Mouse (Mus musculus) megakaryocyte, embryonic 14.5 days (primary cell): Measurements from ENCODE around the gene Tmem252. TPM values are rescaled to one million over a fixed set of nuclear protein-coding genes. Genes with fewer than 3 reads are reported as not detected.

Experiments used
- H3K27me3 ChIP-seq: replicated peaks from 2 replicates; pipeline ENCODE3; 2012; ENCODE audit warnings: inconsistent platforms
- H3K36me3 ChIP-seq: replicated peaks from 2 replicates; pipeline ENCODE3; 2012; ENCODE audit warnings: low read length, inconsistent platforms, mixed read lengths
- H3K4me1 ChIP-seq: 2 replicates; pipeline ENCODE4 v1.6.1; 2012; ENCODE audit warnings: inconsistent platforms
- H3K4me3 ChIP-seq: replicated peaks from 2 replicates; pipeline ENCODE3; 2012; ENCODE audit warnings: moderate library complexity, mild to moderate bottlenecking, inconsistent platforms
- H3K9me3 ChIP-seq: 2 replicates; pipeline ENCODE4 v1.6.1; 2012; ENCODE audit warnings: inconsistent platforms
- FLI1 ChIP-seq: IDR thresholded peaks from 2 replicates; pipeline ENCODE4 v1.6.1; 2012; ENCODE audit warnings: low read length, inconsistent platforms, mixed read lengths
- GATA1 ChIP-seq: IDR thresholded peaks from 3 replicates; pipeline ENCODE4 v1.6.1; 2012; ENCODE audit warnings: mixed read lengths, low read length, inconsistent platforms, borderline replicate concordance
- polyA plus RNA-seq: library from polyadenylated mRNA; stranded (reverse); fragments of >175 nt; gene quantifications from 2 replicates; pipeline ENCODE4 v1.2.3, GENCODE M21; 2012; ENCODE audit warnings: low replicate concordance; ENCODE audit not compliant: insufficient read depth

Gene Tmem252
- polyA plus RNA-seq, 1 experiment, result not detected

DNA sequence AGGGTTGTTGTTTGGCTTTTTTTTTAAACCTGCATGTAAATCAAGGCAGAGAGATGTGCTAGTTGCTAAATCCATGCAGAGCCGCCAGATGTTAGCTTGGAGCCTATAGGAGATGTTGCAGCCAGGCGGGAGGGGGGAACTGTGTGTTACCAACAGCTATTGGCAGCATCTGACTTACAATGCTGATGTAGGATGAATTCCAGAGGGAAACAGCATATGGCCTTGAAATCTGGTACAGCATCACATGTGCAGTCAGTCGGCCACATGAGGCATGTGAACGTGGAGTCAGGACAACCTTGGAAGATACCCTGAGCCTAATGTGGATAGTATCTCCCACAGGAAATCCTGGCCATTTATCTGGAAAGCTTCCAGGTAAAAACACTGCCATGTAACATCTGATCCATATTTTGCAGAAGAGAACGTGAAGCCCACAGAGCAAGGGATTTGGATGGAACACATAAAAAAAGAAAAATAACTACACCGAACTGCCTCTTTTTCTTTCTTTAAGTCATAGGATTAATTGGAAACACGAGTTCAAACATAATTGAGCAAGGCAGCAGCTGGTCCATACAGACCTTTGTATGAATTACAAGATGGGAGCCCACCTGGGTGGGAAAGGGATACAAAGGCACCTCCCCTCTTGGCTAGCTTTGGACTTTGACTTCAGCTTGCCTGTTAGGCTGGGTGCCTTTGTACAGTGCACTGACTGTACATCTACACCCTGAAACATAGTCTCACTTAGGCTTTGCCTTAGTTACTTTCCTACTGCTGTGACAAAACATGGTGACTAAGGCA is 42.7 kb downstream of the Tmem252 start:
- no peak overlapping the region for H3K4me3 ChIP-seq
- no peaks in the 10 kb centered on the region for H3K36me3 ChIP-seq
- H3K4me1 ChIP-seq, result no peaks in the 10 kb centered on the region
- H3K27me3 ChIP-seq, result peaks cover 4% of the 10 kb centered on the region
- TF ChIP-seq GATA1, result no peak
- TF ChIP-seq FLI1, result no peak
- peaks cover 10% of the 10 kb centered on the region; the same call in 1 of the 2 replicates for H3K9me3 ChIP-seq

DNA sequence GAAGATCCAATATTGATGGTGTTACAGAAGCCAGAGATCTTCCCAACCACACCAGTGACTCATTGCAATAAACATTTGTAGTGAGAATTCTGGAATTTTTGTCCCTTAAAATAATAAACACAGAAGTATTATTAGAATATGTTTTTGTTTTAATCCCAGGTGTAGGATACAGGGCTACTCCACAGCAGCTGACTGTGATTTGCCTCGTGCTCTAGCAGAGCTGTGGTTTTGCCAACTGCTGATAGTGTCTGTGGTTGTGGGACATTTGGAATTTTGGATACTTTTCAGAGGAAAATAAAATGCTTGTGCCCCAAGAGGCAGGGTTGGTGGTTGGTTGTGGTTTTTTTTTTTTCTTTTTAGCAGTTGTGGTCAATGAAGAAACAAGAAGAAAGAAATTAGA is 44.2 kb downstream of the Tmem252 start:
- TF ChIP-seq FLI1, result no peak
- TF ChIP-seq GATA1, result no peak
- Histone ChIP-seq H3K36me3 (no peaks in the 10 kb centered on the region), H3K4me1 (no peaks in the 10 kb centered on the region), H3K9me3 (peaks cover 10% of the 10 kb centered on the region; the same call in 1 of the 2 replicates), H3K4me3 (no peak overlapping the region), H3K27me3 (peaks cover 4% of the 10 kb centered on the region)

DNA sequence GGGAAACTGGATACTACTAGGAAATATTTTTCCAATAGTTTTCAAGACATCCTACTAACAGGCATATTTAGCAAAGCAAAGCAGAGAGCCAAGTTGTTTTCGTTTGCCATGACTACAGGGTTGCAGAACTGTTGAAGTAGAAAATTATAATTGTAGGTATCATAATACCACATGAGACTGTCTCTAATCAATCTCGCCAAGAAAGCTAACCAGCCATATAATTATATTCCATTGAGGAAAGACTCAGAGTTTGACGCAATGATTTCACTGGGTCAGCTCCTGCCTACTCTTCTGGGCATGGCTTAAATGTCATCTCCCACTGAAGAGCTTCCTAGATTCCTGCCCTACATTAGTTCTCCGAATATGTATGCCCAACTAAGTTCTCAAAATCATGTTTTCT is 45.7 kb downstream of the Tmem252 start:
- H3K27me3 ChIP-seq, result peaks cover 4% of the 10 kb centered on the region
- peaks cover 10% of the 10 kb centered on the region; the same call in 1 of the 2 replicates for H3K9me3 ChIP-seq
- TF ChIP-seq FLI1 (no peak), GATA1 (no peak)
- no peaks in the 10 kb centered on the region for H3K36me3 ChIP-seq
- no peak overlapping the region for H3K4me3 ChIP-seq
- no peaks in the 10 kb centered on the region for H3K4me1 ChIP-seq

DNA sequence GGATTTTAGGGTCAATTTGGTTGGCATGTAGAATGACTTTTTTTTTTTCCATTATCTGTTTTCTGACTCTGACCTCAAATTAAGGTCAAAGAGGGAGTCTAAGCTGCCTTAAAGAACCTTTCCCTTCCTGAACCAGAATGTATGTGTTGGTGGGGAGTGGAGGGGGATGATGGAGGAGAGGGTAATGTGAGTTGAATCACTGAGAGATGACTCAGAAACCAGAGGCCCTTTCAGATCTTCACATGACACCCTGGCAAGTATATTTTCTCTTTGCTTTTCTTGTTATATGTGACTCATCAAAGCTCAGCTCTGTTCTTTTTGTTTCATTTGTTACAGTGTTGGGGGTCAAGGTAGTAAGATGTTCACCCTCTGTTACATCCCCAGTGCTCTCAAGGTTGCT is 46.6 kb downstream of the Tmem252 start:
- Histone ChIP-seq H3K4me1 (no peaks in the 10 kb centered on the region), H3K9me3 (peaks cover 10% of the 10 kb centered on the region; the same call in 1 of the 2 replicates), H3K27me3 (peaks cover 4% of the 10 kb centered on the region), H3K36me3 (no peaks in the 10 kb centered on the region), H3K4me3 (no peak overlapping the region)
- no peak for TF ChIP-seq FLI1
- no peak for TF ChIP-seq GATA1

DNA sequence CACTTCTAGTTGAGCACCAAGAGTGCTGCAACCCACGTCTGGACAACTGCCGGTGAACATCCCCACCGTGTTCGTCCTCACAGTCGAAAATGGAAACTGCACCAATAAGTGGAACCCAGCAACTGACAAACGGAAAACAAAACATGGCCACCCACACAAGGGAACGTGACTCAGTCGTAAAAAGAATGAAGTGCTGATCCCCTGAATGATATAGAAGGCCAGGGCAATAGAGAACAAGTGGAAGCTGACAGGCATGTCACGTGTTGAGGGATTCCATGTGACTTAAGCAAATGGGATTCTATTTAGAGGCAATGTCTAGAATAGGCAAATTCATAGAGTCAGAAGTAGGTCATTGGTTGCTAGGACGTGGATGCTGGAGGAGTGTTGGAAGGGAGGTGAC is 50.6 kb downstream of the Tmem252 start:
- Histone ChIP-seq H3K9me3 (no peaks in the 10 kb centered on the region), H3K4me1 (no peaks in the 10 kb centered on the region)
- TF ChIP-seq GATA1, result no peak
- no peak for TF ChIP-seq FLI1

DNA sequence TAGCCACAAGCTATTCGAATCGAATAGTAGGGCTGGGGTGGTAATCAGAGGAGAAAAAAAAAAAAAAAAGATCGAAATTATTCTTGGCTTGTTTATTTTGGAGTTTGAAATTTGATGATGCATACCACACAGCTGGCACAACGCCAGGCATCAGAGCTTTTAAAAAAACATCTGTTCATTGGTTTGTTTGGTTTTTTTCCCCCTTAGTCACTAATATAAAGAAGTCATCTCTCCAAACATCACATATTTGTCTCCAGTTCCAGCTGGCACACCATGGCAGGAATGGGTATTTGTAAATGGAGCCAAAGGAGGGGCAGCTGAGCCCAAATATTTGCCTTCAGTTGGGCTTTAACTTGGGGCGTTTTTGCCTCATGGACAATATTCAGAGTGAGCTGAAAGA is 56.9 kb downstream of the Tmem252 start:
- Histone ChIP-seq H3K4me1 (no peaks in the 10 kb centered on the region), H3K4me3 (no peak overlapping the region), H3K36me3 (no peaks in the 10 kb centered on the region), H3K9me3 (no peaks in the 10 kb centered on the region), H3K27me3 (peaks cover 2% of the 10 kb centered on the region)
- TF ChIP-seq GATA1 (no peak), FLI1 (no peak)

More for the DNA sequence above, 50.6 kb downstream of the Tmem252 start:
- no peak overlapping the region for H3K4me3 ChIP-seq
- H3K27me3 ChIP-seq, result no peaks in the 10 kb centered on the region
- H3K36me3 ChIP-seq, result no peaks in the 10 kb centered on the region

Other genes starting within 250 kb of the Tmem252 start
- 16.1 and 22.2 TPM in 2 replicates for gene Fam122a, start 196.7 kb upstream of the Tmem252 start, polyA plus RNA-seq
- 6.9 and 8.0 TPM in 2 replicates for gene Pip5k1b, start 118.1 kb upstream of the Tmem252 start, polyA plus RNA-seq
- gene Pgm5, start 187.8 kb downstream of the Tmem252 start, polyA plus RNA-seq, result not detected in 2 replicates
- gene Gm10053, start 201.7 kb downstream of the Tmem252 start, polyA plus RNA-seq, result 0.23 TPM in 1 of 2 replicates, not detected in the other
- gene Foxd4, start 227.2 kb downstream of the Tmem252 start, polyA plus RNA-seq, result not detected in 2 replicates